Mouse (Mus musculus) megakaryocyte, embryonic 14.5 days (primary cell): ENCODE data around the gene Uggt1.

ENCODE experiments used
- FLI1 ChIP-seq: IDR thresholded peaks from 2 replicates; pipeline ENCODE4 v1.6.1; 2012; ENCODE audit warnings: low read length, inconsistent platforms, mixed read lengths
- GATA1 ChIP-seq: IDR thresholded peaks from 3 replicates; pipeline ENCODE4 v1.6.1; 2012; ENCODE audit warnings: mixed read lengths, low read length, inconsistent platforms, borderline replicate concordance

- TF ChIP-seq GATA1 (no peak), FLI1 (peak; percentile 87)
Measured at GRCm38 (mm10) chr1:36263833-36264488, 19.4 kb upstream of the Uggt1 start.
